Mouse (Mus musculus) heart, adult 2 months (tissue): ENCODE measurements around the gene Trim67. TPM values are rescaled to one million over a fixed set of nuclear protein-coding genes. Genes with fewer than 3 reads are reported as not detected.

ENCODE experiments used
- DNase-seq, 2 experiments: peaks; one replicate each; pipeline ENCODE4 v3.0.0; 2021
- H3K27ac ChIP-seq: fragments of 200-600 bp; 2 replicates; pipeline ENCODE4 v1.8.1; 2022
- H3K27me3 ChIP-seq: fragments of 200-500 bp; 2 replicates; pipeline ENCODE4 v1.6.1; 2012; ENCODE audit warnings: mild to moderate bottlenecking, low read length, inconsistent platforms, mixed read lengths; ENCODE audit not compliant: control insufficient read depth, insufficient read depth
- H3K36me3 ChIP-seq: fragments of 200-500 bp; 2 replicates; pipeline ENCODE4 v1.6.1; 2012; ENCODE audit warnings: low read length, inconsistent platforms; ENCODE audit not compliant: control insufficient read depth, insufficient read depth
- H3K4me1 ChIP-seq: fragments of 200-500 bp; 2 replicates; pipeline ENCODE4 v1.6.1; 2011; ENCODE audit warnings: low read length; ENCODE audit not compliant: control insufficient read depth, insufficient read depth
- H3K4me3 ChIP-seq: fragments of 200-600 bp; 2 replicates; pipeline ENCODE4 v1.8.1; 2022
- H3K79me2 ChIP-seq: fragments of 200-500 bp; replicated peaks from 2 replicates; pipeline ENCODE4 v1.6.1; 2012; ENCODE audit warnings: mild to moderate bottlenecking, inconsistent platforms, low read length, moderate library complexity, mixed read lengths; ENCODE audit not compliant: control insufficient read depth, insufficient read depth
- H3K9ac ChIP-seq: fragments of 200-500 bp; 2 replicates; pipeline ENCODE4 v1.6.1; 2012; ENCODE audit warnings: low read depth, mild to moderate bottlenecking, control low read depth, inconsistent platforms, low read length, mixed read lengths
- CTCF ChIP-seq: fragments of 200-600 bp; IDR thresholded peaks from 2 replicates; pipeline ENCODE4 v1.8.1; 2022; ENCODE audit warnings: antibody characterized with exemption, mild to moderate bottlenecking, moderate library complexity
- EP300 ChIP-seq: fragments of 200-500 bp; IDR thresholded peaks from 2 replicates; pipeline ENCODE4 v1.6.1; 2011; ENCODE audit warnings: low read depth, low read length, control low read depth; ENCODE audit not compliant: insufficient read depth
- POLR2A ChIP-seq: fragments of 200-500 bp; IDR thresholded peaks from 2 replicates; pipeline ENCODE4 v1.6.1; 2011; ENCODE audit warnings: mild to moderate bottlenecking, low read depth, low read length, control low read depth; ENCODE audit not compliant: insufficient read depth
- WGBS: fragments of 180-500 bp; shearing (Covaris S2); methylation state at CpG from one replicate; pipeline ENCODE4 v1.1.7; 2018; 5-methylcytosine and 5-hydroxymethylcytosine counted together
- intact Hi-C: fragments of 180-260 bp; cut with DNase I; formaldehyde crosslinking; loops from one replicate; pipeline ENCODE4 v1.15.1; 2025
- polyA plus RNA-seq: library from polyadenylated mRNA; depleted of rRNA; stranded (reverse); fragments of >200 nt; gene quantifications from 2 replicates; pipeline ENCODE4 v1.2.3, GENCODE M21; 2012
- total RNA-seq, 2 experiments: library from RNA; stranded (reverse); gene quantifications; 2 replicates each; pipeline ENCODE4 v1.2.3; 2021

The Trim67 gene
- total and polyA plus RNA-seq, 3 experiments, result 0.43 to 1.3 (median 0.47) TPM

DNA sequence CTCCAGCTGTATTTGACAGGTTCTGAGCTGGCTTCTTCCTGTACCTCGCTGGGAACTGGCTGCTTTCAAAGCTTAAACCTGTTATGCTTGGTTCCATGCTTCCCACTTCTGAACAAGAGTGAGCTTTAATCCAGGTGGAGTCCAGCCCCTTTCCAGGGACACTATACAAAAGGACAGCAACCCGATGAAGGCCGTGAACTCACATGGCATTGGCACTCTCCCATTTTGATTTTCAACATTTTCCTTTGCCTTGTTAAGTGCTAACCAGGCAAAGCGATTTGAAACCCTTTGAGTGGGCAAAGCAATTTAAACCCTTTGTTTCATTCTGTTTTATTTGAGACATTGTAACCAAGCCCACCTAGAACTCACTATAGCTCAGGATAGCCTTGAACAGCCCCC is 38.1 kb upstream of the Trim67 start:
- no peak overlapping the region for H3K27ac ChIP-seq
- no peak for DNase-seq
- intact Hi-C loops, result no loop called here
- no peaks in the 10 kb centered on the region; the same call in 1 of the 2 replicates for H3K4me1 ChIP-seq
- TF ChIP-seq POLR2A, result no peak
- TF ChIP-seq EP300, result no peak
- TF ChIP-seq CTCF, result no peak
- no peaks in the 10 kb centered on the region; the same call in 1 of the 2 replicates for H3K27me3 ChIP-seq
- H3K4me3 ChIP-seq, result no peak overlapping the region
- no peaks in the 10 kb centered on the region for H3K36me3 ChIP-seq
- no peaks in the 10 kb centered on the region for H3K79me2 ChIP-seq
- no peak overlapping the region for H3K9ac ChIP-seq
- 60% methylated on average over 4 of the region's 4 CpGs for WGBS

DNA sequence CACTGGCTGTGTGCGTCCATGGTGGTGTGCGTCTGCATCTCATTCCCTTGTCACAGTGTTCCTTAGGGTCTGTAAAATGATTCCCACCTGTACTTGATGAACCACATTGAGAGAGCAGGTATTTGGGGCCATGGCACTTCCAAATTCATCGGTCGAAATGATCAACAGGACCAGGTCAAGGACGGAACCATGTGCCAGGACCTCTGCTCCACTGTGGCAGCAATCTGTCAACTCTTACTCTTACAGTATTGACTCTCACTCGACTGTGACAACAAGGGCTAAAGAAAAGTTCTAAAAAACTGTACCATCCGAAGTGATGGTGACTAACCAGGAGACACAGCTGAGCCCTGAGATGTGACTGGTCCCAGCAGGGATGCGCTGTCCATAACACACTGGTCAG is 37.4 kb upstream of the Trim67 start:
- no peaks in the 10 kb centered on the region; the same call in 1 of the 2 replicates for H3K27me3 ChIP-seq
- intact Hi-C loops, result no loop called here
- 83% methylated on average over 8 of the region's 8 CpGs for WGBS

DNA sequence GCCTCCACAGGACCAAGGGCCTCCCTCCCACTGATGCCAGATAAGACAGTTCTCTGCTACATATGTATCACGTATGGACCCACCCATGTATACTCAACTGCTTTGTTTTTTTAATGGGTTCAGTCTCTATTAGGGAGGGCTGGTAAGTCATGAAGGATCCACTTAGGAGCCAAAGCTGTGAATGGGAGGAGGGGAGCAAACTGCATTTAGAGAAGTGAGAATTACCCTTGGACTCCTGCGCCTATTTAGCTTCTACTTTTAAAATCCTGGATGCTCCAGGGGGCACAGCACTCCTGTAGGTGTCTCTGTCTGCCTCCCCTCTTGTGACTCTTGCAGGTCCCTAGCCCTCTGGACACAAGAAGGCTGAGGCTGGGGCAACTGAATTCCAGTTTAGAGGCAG is 36.7 kb upstream of the Trim67 start:
- 44% methylated on average over 2 of the region's 2 CpGs for WGBS
- intact Hi-C loops, result no loop called here
- no peaks in the 10 kb centered on the region for H3K79me2 ChIP-seq
- no peak overlapping the region for H3K27ac ChIP-seq
- H3K4me1 ChIP-seq, result no peaks in the 10 kb centered on the region; the same call in 1 of the 2 replicates
- TF ChIP-seq POLR2A, result no peak
- TF ChIP-seq EP300, result no peak
- TF ChIP-seq CTCF, result no peak
- H3K4me3 ChIP-seq, result no peak overlapping the region
- H3K9ac ChIP-seq, result no peak overlapping the region
- no peaks in the 10 kb centered on the region for H3K36me3 ChIP-seq
- no peaks in the 10 kb centered on the region; the same call in 1 of the 2 replicates for H3K27me3 ChIP-seq
- DNase-seq, result no peak

More for the DNA sequence above, 37.4 kb upstream of the Trim67 start:
- Histone ChIP-seq H3K36me3 (no peaks in the 10 kb centered on the region), H3K9ac (no peak overlapping the region), H3K4me3 (no peak overlapping the region), H3K4me1 (no peaks in the 10 kb centered on the region; the same call in 1 of the 2 replicates), H3K27ac (no peak overlapping the region), H3K79me2 (no peaks in the 10 kb centered on the region)
- no peak for TF ChIP-seq EP300
- no peak for TF ChIP-seq CTCF
- TF ChIP-seq POLR2A, result no peak
- DNase-seq, result no peak

DNA sequence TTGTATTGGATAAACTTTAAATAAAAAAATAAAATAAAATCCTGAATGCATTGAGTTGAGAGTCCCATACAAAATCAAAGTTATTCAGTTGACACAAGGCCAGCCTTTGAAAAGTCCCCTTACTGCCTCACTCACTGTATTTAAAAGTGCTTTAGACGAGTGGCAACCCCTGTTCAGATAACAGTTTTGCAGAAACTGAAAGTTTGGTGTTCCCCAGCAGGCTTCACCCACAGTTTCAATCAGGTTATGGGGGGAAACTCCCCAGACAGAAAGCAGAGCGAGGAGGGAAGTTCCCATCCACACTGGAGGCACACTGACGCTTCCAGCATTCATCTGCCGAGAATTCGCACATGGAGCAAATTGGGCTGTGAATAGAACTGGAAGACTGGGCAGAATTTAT is 36.3 kb upstream of the Trim67 start:
- DNase-seq, result no peak
- H3K9ac ChIP-seq, result no peak overlapping the region

DNA sequence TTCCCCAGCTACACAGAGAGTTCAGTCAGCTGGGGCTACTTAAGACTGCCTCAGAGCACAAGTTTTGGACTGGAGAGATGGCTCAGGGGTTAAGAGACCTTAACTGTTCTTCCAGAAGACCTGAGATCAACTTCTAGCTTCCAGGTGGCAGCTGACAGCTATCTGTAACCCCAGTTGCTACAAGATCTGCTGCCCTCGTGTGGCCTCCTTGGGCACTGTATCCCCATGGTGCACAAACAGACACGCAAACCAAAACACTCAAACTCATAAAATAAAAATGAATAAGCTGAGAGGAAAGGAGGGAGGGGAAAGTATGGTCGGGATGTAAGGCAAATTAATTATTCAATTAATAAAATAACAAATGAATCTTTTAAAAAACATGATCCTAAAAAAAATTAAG is 34.3 kb upstream of the Trim67 start:
- Histone ChIP-seq H3K4me3 (no peak overlapping the region), H3K27me3 (no peaks in the 10 kb centered on the region), H3K9ac (no peak overlapping the region), H3K4me1 (no peaks in the 10 kb centered on the region), H3K36me3 (no peaks in the 10 kb centered on the region), H3K27ac (no peak overlapping the region), H3K79me2 (no peaks in the 10 kb centered on the region)
- intact Hi-C loops, result no loop called here
- TF ChIP-seq EP300 (no peak), CTCF (peak; percentile 69)
- 29% methylated on average over 3 of the region's 3 CpGs for WGBS
- DNase-seq, result no peak

More for the DNA sequence above, 36.3 kb upstream of the Trim67 start:
- Histone ChIP-seq H3K79me2 (no peaks in the 10 kb centered on the region), H3K36me3 (no peaks in the 10 kb centered on the region), H3K4me3 (no peak overlapping the region), H3K27ac (no peak overlapping the region), H3K4me1 (no peaks in the 10 kb centered on the region; the same call in 1 of the 2 replicates), H3K27me3 (no peaks in the 10 kb centered on the region)
- TF ChIP-seq CTCF, result no peak
- 65% methylated on average over 5 of the region's 5 CpGs for WGBS
- intact Hi-C loops, result no loop called here

DNA sequence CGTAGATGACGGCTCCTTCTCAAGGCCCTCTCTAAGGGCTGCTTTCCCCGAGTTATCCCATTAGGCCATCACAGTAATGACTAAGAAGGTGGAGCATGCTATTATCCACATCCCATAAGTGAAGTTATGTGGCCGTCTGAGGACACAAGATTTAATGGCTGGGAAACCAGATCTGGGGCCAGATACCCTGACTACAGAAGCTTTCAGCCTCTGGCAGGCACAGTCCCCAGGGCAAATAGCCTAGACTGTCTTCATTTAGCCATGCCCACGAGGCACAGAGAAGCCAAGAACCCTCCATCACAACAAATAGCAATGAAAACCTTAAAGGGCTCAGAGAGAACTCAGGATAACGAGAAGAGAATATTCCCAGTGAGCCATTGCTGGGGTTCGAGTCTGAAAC is 29.8 kb upstream of the Trim67 start:
- WGBS, result 76% methylated on average over 7 of the region's 7 CpGs
- Histone ChIP-seq H3K4me3 (no peak overlapping the region), H3K79me2 (no peaks in the 10 kb centered on the region), H3K27me3 (no peaks in the 10 kb centered on the region), H3K9ac (no peak overlapping the region), H3K4me1 (no peaks in the 10 kb centered on the region), H3K36me3 (no peaks in the 10 kb centered on the region), H3K27ac (no peak overlapping the region)
- no peak for DNase-seq
- intact Hi-C loops, result no loop called here
- TF ChIP-seq CTCF, result no peak
- no peak for TF ChIP-seq POLR2A
- TF ChIP-seq EP300, result no peak

DNA sequence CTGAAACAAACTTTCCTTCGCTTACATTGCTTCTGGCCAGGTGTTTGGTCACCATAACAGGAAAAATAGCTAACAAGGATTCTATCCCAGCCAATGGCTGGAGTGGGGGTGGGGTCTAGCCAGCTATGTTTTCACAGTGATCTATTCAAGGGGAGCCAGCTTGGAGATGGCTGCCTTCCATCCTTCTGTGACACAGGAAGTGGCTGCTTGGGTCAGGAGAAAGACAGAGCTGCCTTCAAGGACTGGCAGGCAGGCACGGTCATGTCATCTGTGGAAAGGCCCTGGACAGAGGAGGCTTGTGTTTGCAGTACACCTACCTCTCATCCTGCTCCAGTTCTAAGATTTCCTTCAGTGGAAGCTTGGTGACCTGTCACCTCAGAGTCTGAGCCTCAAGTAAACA is 20.5 kb upstream of the Trim67 start:
- H3K9ac ChIP-seq, result no peak overlapping the region
- 63% methylated on average over 2 of the region's 2 CpGs for WGBS
- no peaks in the 10 kb centered on the region for H3K36me3 ChIP-seq
- no peaks in the 10 kb centered on the region for H3K79me2 ChIP-seq
- peaks cover 2% of the 10 kb centered on the region for H3K4me1 ChIP-seq
- no peaks in the 10 kb centered on the region for H3K27me3 ChIP-seq
- no peak for TF ChIP-seq CTCF
- intact Hi-C loops, result no loop called here
- no peak overlapping the region for H3K4me3 ChIP-seq
- H3K27ac ChIP-seq, result no peak overlapping the region
- no peak for DNase-seq
